In genomic region chr4:119246688-119247225, GRCm38 (mm10) we compare ENCODE assay signal across 24 mouse cellular contexts. TPM values are rescaled to one million over a fixed set of nuclear protein-coding genes. Genes with fewer than 3 reads are reported as not detected.
DNase-seq lines count a peak whose midpoint lies in the region; TF ChIP-seq lines count a peak whose summit lies in the region.
"Had no signal": no experiment of that assay in that cellular context is flagged by ENCODE, and none has a peak within 500 bp of the region (broad histone marks: within the 10 kb centered on the region; RNA-seq: fewer than 3 reads in every experiment).

No protein-coding gene starts in this region.

- H3K27ac ChIP-seq in heart, adult 2 months, result peak overlapping the region; percentile 69
- H3K27ac ChIP-seq: layer of hippocampus, adult 2 months; limb, embryonic 12.5 days; macrophage; neural tube, embryonic 12.5 days had no signal

- TF ChIP-seq POLR2A in heart, adult 2 months (IDR thresholded peaks at IDR 0.05; ENCODE audit: insufficient read depth, low read depth, low read length), result no peak

- no peak overlapping the region for H3K9ac ChIP-seq in heart, adult 2 months (ENCODE audit: low read depth, low read length)
- H3K9ac ChIP-seq: forebrain, embryonic 15.5 days; limb, embryonic 12.5 days; liver, postnatal 0 days; neural tube, embryonic 12.5 days had no signal

- H3K79me2 ChIP-seq in heart, adult 2 months (replicated peaks; ENCODE audit: control insufficient read depth, insufficient read depth, low read length), result no peaks in the 10 kb centered on the region

- H3K9me3 ChIP-seq in E14TG2a.4 (ENCODE audit: low read length), result no peaks in the 10 kb centered on the region
- H3K9me3 ChIP-seq: forebrain, embryonic 15.5 days; limb, embryonic 12.5 days; midbrain, embryonic 12.5 days; neural tube, embryonic 12.5 days had no signal

- 74% methylated on average over 14 of the region's 14 CpGs for WGBS in heart, adult 2 months

- no peak for DNase-seq in heart, adult 2 months
- DNase-seq in heart, postnatal 4 days, result no peak
- peak; percentile 32 for DNase-seq in R1 (ENCODE audit: low read depth, low spot score)
- peak; percentile 35 for DNase-seq in thymus, postnatal 25 days
- no peak for DNase-seq in testis, postnatal 10 days (ENCODE audit: low spot score)
- no peak for DNase-seq in cerebellum, postnatal 10 days
- DNase-seq: cerebellum, adult 9-10 months had no signal

- no peak for TF ChIP-seq EP300 in heart, adult 2 months (IDR thresholded peaks at IDR 0.05; ENCODE audit: insufficient read depth, low read depth, low read length)

- H3K4me3 ChIP-seq in heart, adult 2 months, result no peak overlapping the region
- peak overlapping the region; percentile 43 for H3K4me3 ChIP-seq in E14TG2a.4 (replicated peaks; ENCODE audit: low read length)
- H3K4me3 ChIP-seq: forebrain, embryonic 15.5 days; layer of hippocampus, adult 2 months; limb, embryonic 12.5 days; midbrain, embryonic 12.5 days; neural tube, embryonic 12.5 days had no signal

- no peaks in the 10 kb centered on the region for H3K36me3 ChIP-seq in heart, adult 2 months (ENCODE audit: control insufficient read depth, insufficient read depth, low read length)
- H3K36me3 ChIP-seq in E14TG2a.4 (ENCODE audit: insufficient read depth, low read length), result peaks cover 59% of the 10 kb centered on the region

- TF ChIP-seq CTCF in heart, adult 2 months (IDR thresholded peaks at IDR 0.05), result no peak
- no peak for TF ChIP-seq CTCF in E14TG2a.4 (conservative IDR thresholded peaks at IDR 0.05; ENCODE audit: low read length)

- no peaks in the 10 kb centered on the region for H3K27me3 ChIP-seq in heart, adult 2 months (ENCODE audit: control insufficient read depth, insufficient read depth, low read length)
- no peaks in the 10 kb centered on the region for H3K27me3 ChIP-seq in E14TG2a.4 (ENCODE audit: insufficient read depth, low read length)
- H3K27me3 ChIP-seq: forebrain, embryonic 15.5 days; limb, embryonic 12.5 days; midbrain, embryonic 12.5 days; neural tube, embryonic 12.5 days had no signal

- intact Hi-C loops in heart, adult 2 months (cut with DNase I), result loop anchor here (2.0 to 5.0 kb wide), 8 partner anchors 28 to 421 kb away; partner anchors contain the start of genes Foxj3, Frg2f1, Ppcs and Ppih

- peaks cover 4% of the 10 kb centered on the region for H3K4me1 ChIP-seq in heart, adult 2 months (ENCODE audit: control insufficient read depth, insufficient read depth, low read length)
- peaks cover 65% of the 10 kb centered on the region for H3K4me1 ChIP-seq in E14TG2a.4 (replicated peaks; ENCODE audit: low read depth, low read length)
- H3K4me1 ChIP-seq: limb, embryonic 12.5 days had no signal

RNA-seq across cellular contexts. Expression of gene Cldn19, which starts 8.5 kb away (rescaled TPM):
- total RNA-seq in heart, adult 2 months (2021), result not detected
- 0.37 TPM in 1 of 2 replicates, not detected in the other for polyA plus RNA-seq in heart, adult 2 months (2012; rRNA removed)
- 1 to 10 TPM in 1 of 2 experiments, under 1 TPM in 1; 0.17 to 1.2 TPM for total RNA-seq in heart, postnatal 4 days (2021)
- total RNA-seq: common myeloid progenitor, adult 5-6 weeks; heart, adult 8-10 months had no signal
- polyA plus RNA-seq: C2C12; heart, postnatal 0 days; liver, embryonic 11.5 days; liver, postnatal 0 days; lung, postnatal 0 days; macrophage had no signal

RNA-seq across cellular contexts. Expression of gene P3h1, which starts 14.0 kb away (rescaled TPM):
- 10 to 100 TPM; 10.5 to 10.8 TPM for total RNA-seq in heart, adult 2 months (2021)
- 14.5 and 17.8 TPM in 2 replicates for polyA plus RNA-seq in heart, adult 2 months (2012; rRNA removed)
- total RNA-seq in heart, postnatal 4 days (2021), result 10 to 100 TPM; 25.1 to 27.2 TPM

RNA-seq across cellular contexts. Expression of gene AU022252, which starts 14.2 kb away (rescaled TPM):
- total RNA-seq in heart, adult 2 months (2021), result 10 to 100 TPM; 17.7 to 24.8 TPM
- polyA plus RNA-seq in heart, adult 2 months (2012; rRNA removed), result 6.4 and 11.2 TPM in 2 replicates
- total RNA-seq in heart, postnatal 4 days (2021), result 10 to 100 TPM; 19.9 to 21.0 TPM

RNA-seq across cellular contexts. Expression of gene Tmem269, which starts 28.7 kb away (rescaled TPM):
- not detected for total RNA-seq in heart, adult 2 months (2021)
- 0.16 and 0.67 TPM in 2 replicates for polyA plus RNA-seq in heart, adult 2 months (2012; rRNA removed)
- total RNA-seq in heart, postnatal 4 days (2021), result not detected
- total RNA-seq: gastrocnemius, postnatal 14 days; heart, adult 8-10 months had no signal
- polyA plus RNA-seq: C2C12; heart, postnatal 0 days; hindbrain, embryonic 11.5 days; kidney, embryonic 14.5 days; limb, embryonic 12.5 days; liver, embryonic 11.5 days; liver, postnatal 0 days; macrophage had no signal

RNA-seq across cellular contexts. Expression of gene Ybx1, which starts 47.6 kb away (rescaled TPM):
- total RNA-seq in heart, adult 2 months (2021), result 100 to 1,000 TPM; 773 to 861 TPM
- polyA plus RNA-seq in heart, adult 2 months (2012; rRNA removed), result 266 and 385 TPM in 2 replicates
- total RNA-seq in heart, postnatal 4 days (2021), result 100 to 1,000 TPM; 784 to 817 TPM

Comparison
In these comparisons a context has a peak if more than half of its experiments do, and no peak if none do; other contexts are left out.
1. DNase-seq: peak in R1 (single experiment) and thymus, postnatal 25 days (single experiment); none in heart, adult 2 months (0 of 2), heart, postnatal 4 days (single experiment), testis, postnatal 10 days (single experiment) and cerebellum, postnatal 10 days (0 of 2).